Mouse (Mus musculus): Measurements from ENCODE around the gene Edc3. TPM values are rescaled to one million over a fixed set of nuclear protein-coding genes. Genes with fewer than 3 reads are reported as not detected.
A peak's percentile ranks its signal among the peaks of the same experiment; 100 is the strongest.

The Edc3 gene
- polyA plus RNA-seq, 2 experiments: 6.9 to 10.3 TPM

GRCm38 (mm10) chr9:57669566-57669965 lies 38.8 kb upstream of the Edc3 start:
- ATAC-seq (ENCODE audit: insufficient read depth): peak; percentile 39; the same call in 1 of the 2 replicates
- Histone ChIP-seq H3K9ac (replicated peaks) (no peak overlapping the region), H3K4me2 (ENCODE audit: low read depth) (no peak overlapping the region), H3K36me3 (replicated peaks; ENCODE audit: control insufficient read depth, insufficient read depth, low read depth) (no peaks in the 10 kb centered on the region), H3K27ac (no peak overlapping the region), H3K4me3 (ENCODE audit: insufficient read depth in 1 of 2, low read depth in 2 of 2, low read length in 2 of 2) (no peak overlapping the region), H3K4me1 (replicated peaks; ENCODE audit: control insufficient read depth in 2 of 2, insufficient read depth in 2 of 2, low read length in 1 of 2) (peaks cover 0 to 9% of the 10 kb centered on the region in 2 experiments; a peak in 1 of 4 replicates), H3K27me3 (ENCODE audit: control insufficient read depth, insufficient read depth, low read length) (no peaks in the 10 kb centered on the region), H3K9me3 (ENCODE audit: control insufficient read depth, low read length) (no peaks in the 10 kb centered on the region)
- no peak for DNase-seq (ENCODE audit: low read depth in 3 of 3, low spot score in 3 of 3)
- TF ChIP-seq EP300 (IDR thresholded peaks at IDR 0.05; ENCODE audit: low read depth) (no peak), CTCF (IDR thresholded peaks at IDR 0.05; ENCODE audit: low read depth) (no peak)
- 47% methylated on average over 3 of the region's 3 CpGs for WGBS (ENCODE audit: insufficient replicate concordance)

GRCm38 (mm10) chr9:57671037-57671436 lies 37.3 kb upstream of the Edc3 start:
- no peaks in the 10 kb centered on the region for H3K27me3 ChIP-seq (ENCODE audit: control insufficient read depth, insufficient read depth, low read length)
- H3K4me3 ChIP-seq (ENCODE audit: insufficient read depth in 1 of 2, low read depth in 2 of 2, low read length in 2 of 2): no peak overlapping the region
- peaks cover 0 to 9% of the 10 kb centered on the region in 2 experiments; a peak in 1 of 4 replicates for H3K4me1 ChIP-seq (replicated peaks; ENCODE audit: control insufficient read depth in 2 of 2, insufficient read depth in 2 of 2, low read length in 1 of 2)
- TF ChIP-seq EP300 (IDR thresholded peaks at IDR 0.05; ENCODE audit: low read depth) (no peak), CTCF (IDR thresholded peaks at IDR 0.05; ENCODE audit: low read depth) (no peak)
- ATAC-seq (ENCODE audit: insufficient read depth): no peak
- H3K4me2 ChIP-seq (ENCODE audit: low read depth): no peak overlapping the region
- H3K36me3 ChIP-seq (replicated peaks; ENCODE audit: control insufficient read depth, insufficient read depth, low read depth): no peaks in the 10 kb centered on the region
- H3K27ac ChIP-seq: no peak overlapping the region
- DNase-seq (ENCODE audit: low read depth in 3 of 3, low spot score in 3 of 3): no peak
- no peak overlapping the region for H3K9ac ChIP-seq (replicated peaks)
- WGBS (ENCODE audit: insufficient replicate concordance): 64% methylated on average over 4 of the region's 4 CpGs
- H3K9me3 ChIP-seq (ENCODE audit: control insufficient read depth, low read length): no peaks in the 10 kb centered on the region

GRCm38 (mm10) chr9:57671500-57671899 lies 36.8 kb upstream of the Edc3 start:
- H3K27ac ChIP-seq: no peak overlapping the region
- H3K36me3 ChIP-seq (replicated peaks; ENCODE audit: control insufficient read depth, insufficient read depth, low read depth): no peaks in the 10 kb centered on the region
- 64% methylated on average over 5 of the region's 5 CpGs for WGBS (ENCODE audit: insufficient replicate concordance)
- H3K9me3 ChIP-seq (ENCODE audit: control insufficient read depth, low read length): no peaks in the 10 kb centered on the region
- peaks cover 0 to 9% of the 10 kb centered on the region in 2 experiments; a peak in 1 of 4 replicates for H3K4me1 ChIP-seq (replicated peaks; ENCODE audit: control insufficient read depth in 2 of 2, insufficient read depth in 2 of 2, low read length in 1 of 2)
- no peaks in the 10 kb centered on the region for H3K27me3 ChIP-seq (ENCODE audit: control insufficient read depth, insufficient read depth, low read length)
- ATAC-seq (ENCODE audit: insufficient read depth) (peak; percentile 45; the same call in 1 of the 2 replicates), DNase-seq (ENCODE audit: low read depth in 3 of 3, low spot score in 3 of 3) (no peak)
- H3K4me3 ChIP-seq (ENCODE audit: insufficient read depth in 1 of 2, low read depth in 2 of 2, low read length in 2 of 2): no peak overlapping the region
- no peak overlapping the region for H3K4me2 ChIP-seq (ENCODE audit: low read depth)
- no peak overlapping the region for H3K9ac ChIP-seq (replicated peaks)
- no peak for TF ChIP-seq EP300 (IDR thresholded peaks at IDR 0.05; ENCODE audit: low read depth)
- TF ChIP-seq CTCF (IDR thresholded peaks at IDR 0.05; ENCODE audit: low read depth): no peak

GRCm38 (mm10) chr9:57681411-57681810 lies 26.9 kb upstream of the Edc3 start:
- Histone ChIP-seq H3K27ac (no peak overlapping the region), H3K9me3 (ENCODE audit: control insufficient read depth, low read length) (no peaks in the 10 kb centered on the region), H3K36me3 (replicated peaks; ENCODE audit: control insufficient read depth, insufficient read depth, low read depth) (no peaks in the 10 kb centered on the region), H3K4me2 (ENCODE audit: low read depth) (no peak overlapping the region), H3K9ac (replicated peaks) (no peak overlapping the region), H3K4me1 (replicated peaks; ENCODE audit: control insufficient read depth in 2 of 2, insufficient read depth in 2 of 2, low read length in 1 of 2) (no peaks in the 10 kb centered on the region), H3K27me3 (ENCODE audit: control insufficient read depth, insufficient read depth, low read length) (no peaks in the 10 kb centered on the region), H3K4me3 (ENCODE audit: insufficient read depth in 1 of 2, low read depth in 2 of 2, low read length in 2 of 2) (no peak overlapping the region)
- TF ChIP-seq CTCF (IDR thresholded peaks at IDR 0.05; ENCODE audit: low read depth): no peak
- TF ChIP-seq EP300 (IDR thresholded peaks at IDR 0.05; ENCODE audit: low read depth): no peak
- ATAC-seq (ENCODE audit: insufficient read depth): no peak
- 69% methylated on average over 10 of the region's 10 CpGs for WGBS (ENCODE audit: insufficient replicate concordance)
- DNase-seq (ENCODE audit: low read depth in 3 of 3, low spot score in 3 of 3): no peak

- H3K4me2 ChIP-seq (ENCODE audit: low read depth): no peak within 1 kb of the TSS
- no peaks in the 10 kb centered on the region for H3K36me3 ChIP-seq (replicated peaks; ENCODE audit: control insufficient read depth, insufficient read depth, low read depth)
- DNase-seq (ENCODE audit: low read depth in 3 of 3, low spot score in 3 of 3) (no peak), ATAC-seq (ENCODE audit: insufficient read depth) (no peak)
- no peaks in the 10 kb centered on the region for H3K9me3 ChIP-seq (ENCODE audit: control insufficient read depth, low read length)
- no peak within 1 kb of the TSS for H3K9ac ChIP-seq (replicated peaks)
- H3K27me3 ChIP-seq (ENCODE audit: control insufficient read depth, insufficient read depth, low read length): no peaks in the 10 kb centered on the region
- no peak within 1 kb of the TSS for H3K27ac ChIP-seq
- H3K4me3 ChIP-seq (ENCODE audit: insufficient read depth in 1 of 2, low read depth in 2 of 2, low read length in 2 of 2): no peak within 1 kb of the TSS
- 53% methylated on average over 5 of the region's 5 CpGs for WGBS (ENCODE audit: insufficient replicate concordance)
- H3K4me1 ChIP-seq (replicated peaks; ENCODE audit: control insufficient read depth in 2 of 2, insufficient read depth in 2 of 2, low read length in 1 of 2): no peaks in the 10 kb centered on the region
- TF ChIP-seq EP300 (IDR thresholded peaks at IDR 0.05; ENCODE audit: low read depth) (no peak), CTCF (IDR thresholded peaks at IDR 0.05; ENCODE audit: low read depth) (no peak)
Measured at GRCm38 (mm10) chr9:57683520-57683919, 24.8 kb upstream of the Edc3 start, which contains the start of gene Cyp1a2. Gene Cyp1a2 (minus strand): TSS chr9:57683703.

Data from liver, embryonic 14.5 days (tissue).